Mouse (Mus musculus) heart, embryonic 11.5 days (tissue): ENCODE results near the gene Ptpn11. TPM values are rescaled to one million over a fixed set of nuclear protein-coding genes. Genes with fewer than 3 reads are reported as not detected.

Experiments
- ATAC-seq: fragments of 200-750 bp; cut with Nextera tagmentation; replicated peaks from 2 replicates; pipeline ENCODE4 v1.8.0; 2017; ENCODE audit warnings: moderate library complexity; ENCODE audit not compliant: insufficient number of reproducible peaks, low FRiP score, low TSS enrichment
- H3K27ac ChIP-seq: fragments of 300-500 bp; sonication (generic); 2 replicates; pipeline ENCODE4 v1.5.1; 2014; ENCODE audit warnings: mild to moderate bottlenecking, low read depth, low read length
- H3K27me3 ChIP-seq: fragments of 300-500 bp; sonication (generic); 2 replicates; pipeline ENCODE4 v1.6.1; 2014; ENCODE audit warnings: mild to moderate bottlenecking, low read length, mixed read lengths; ENCODE audit not compliant: control insufficient read depth, insufficient read depth
- H3K36me3 ChIP-seq: fragments of 300-500 bp; sonication (generic); 2 replicates; pipeline ENCODE4 v1.6.1; 2014; ENCODE audit warnings: mild to moderate bottlenecking, low read length, moderate library complexity, mixed read lengths; ENCODE audit not compliant: control insufficient read depth, insufficient read depth
- H3K4me1 ChIP-seq: fragments of 300-500 bp; sonication (generic); 2 replicates; pipeline ENCODE4 v1.6.1; 2014; ENCODE audit warnings: low read length; ENCODE audit not compliant: control insufficient read depth, insufficient read depth
- H3K4me2 ChIP-seq: fragments of 300-500 bp; sonication (generic); 2 replicates; pipeline ENCODE4 v1.6.1; 2014; ENCODE audit warnings: mild to moderate bottlenecking, moderate library complexity
- H3K4me3 ChIP-seq: fragments of 300-500 bp; sonication (generic); 2 replicates; pipeline ENCODE4 v1.5.1; 2014; ENCODE audit warnings: low read depth, low read length
- H3K9ac ChIP-seq: fragments of 300-500 bp; sonication (generic); 2 replicates; pipeline ENCODE4 v1.6.1; 2014; ENCODE audit warnings: mild to moderate bottlenecking, low read depth, low read length, moderate library complexity
- H3K9me3 ChIP-seq: fragments of 300-500 bp; sonication (generic); replicated peaks from 2 replicates; pipeline ENCODE4 v1.6.1; 2016; ENCODE audit warnings: low read length; ENCODE audit not compliant: control insufficient read depth
- WGBS: fragments of 180-500 bp; shearing (Covaris S2); extraction: QIAGEN DNeasy Blood & Tissue Kit; methylation state at CpG from one replicate; pipeline ENCODE4 v1.1.7; 2014; ENCODE audit not compliant: insufficient replicate concordance; 5-methylcytosine and 5-hydroxymethylcytosine counted together
- polyA plus RNA-seq: library from polyadenylated mRNA; unstranded; fragments of >200 nt; fragmentation: Nextera tagmentation; extraction: Ambion mirVana; gene quantifications from 2 replicates; pipeline ENCODE4 v1.2.1, GENCODE M21; 2014

The Ptpn11 gene
- polyA plus RNA-seq, 1 experiment from 2014 or later = 33.8 TPM

- H3K4me1 ChIP-seq = no peaks in the 10 kb centered on the region
- H3K9ac ChIP-seq = no peak overlapping the region
- 85% methylated on average over 2 of the region's 2 CpGs for WGBS
- H3K4me3 ChIP-seq = no peak overlapping the region
- H3K36me3 ChIP-seq = no peaks in the 10 kb centered on the region
- no peak overlapping the region for H3K27ac ChIP-seq
- no peaks in the 10 kb centered on the region for H3K27me3 ChIP-seq
- no peaks in the 10 kb centered on the region for H3K9me3 ChIP-seq
- no peak overlapping the region for H3K4me2 ChIP-seq
- no peak for ATAC-seq
These were observed 6.1 kb upstream of the Ptpn11 start for GRCm38 (mm10) chr5:121197337-121197736.

- no peak for ATAC-seq
- H3K4me1 ChIP-seq = no peaks in the 10 kb centered on the region
- no peak overlapping the region for H3K9ac ChIP-seq
- H3K4me3 ChIP-seq = no peak overlapping the region
- 30% methylated on average over 5 of the region's 5 CpGs for WGBS
- H3K27me3 ChIP-seq = no peaks in the 10 kb centered on the region
- H3K27ac ChIP-seq = no peak overlapping the region
- H3K9me3 ChIP-seq = no peaks in the 10 kb centered on the region
- no peak overlapping the region for H3K4me2 ChIP-seq
- H3K36me3 ChIP-seq = no peaks in the 10 kb centered on the region
These were observed 5.6 kb upstream of the Ptpn11 start for GRCm38 (mm10) chr5:121196764-121197163.

GRCm38 (mm10) chr5:121194173-121194572 lies 3.0 kb upstream of the Ptpn11 start:
- no peak overlapping the region for H3K9ac ChIP-seq
- peaks cover 5% of the 10 kb centered on the region for H3K4me1 ChIP-seq
- no peaks in the 10 kb centered on the region for H3K9me3 ChIP-seq
- H3K36me3 ChIP-seq = no peaks in the 10 kb centered on the region
- no peak overlapping the region for H3K4me3 ChIP-seq
- no peak overlapping the region for H3K27ac ChIP-seq
- ATAC-seq = no peak
- H3K4me2 ChIP-seq = no peak overlapping the region
- 25% methylated on average over 1 of the region's 1 CpGs for WGBS
- H3K27me3 ChIP-seq = no peaks in the 10 kb centered on the region

- Histone ChIP-seq H3K9ac (peak overlapping the region; percentile 90), H3K27me3 (no peaks in the 10 kb centered on the region), H3K9me3 (no peaks in the 10 kb centered on the region), H3K4me3 (peak overlapping the region; percentile 86), H3K36me3 (no peaks in the 10 kb centered on the region), H3K4me2 (peak overlapping the region; percentile 67), H3K27ac (peak overlapping the region; percentile 83), H3K4me1 (peaks cover 29% of the 10 kb centered on the region)
- 11% methylated on average over 17 of the region's 17 CpGs for WGBS
- no peak for ATAC-seq
These were observed 348 bp upstream of the Ptpn11 start for GRCm38 (mm10) chr5:121191584-121191906.

- WGBS = 26% methylated on average over 21 of the region's 21 CpGs
- Histone ChIP-seq H3K27ac (peak overlapping the region; percentile 83), H3K4me1 (peaks cover 41% of the 10 kb centered on the region), H3K9me3 (no peaks in the 10 kb centered on the region), H3K27me3 (no peaks in the 10 kb centered on the region), H3K4me2 (peak overlapping the region; percentile 67), H3K9ac (peak overlapping the region; percentile 90), H3K4me3 (peak overlapping the region; percentile 86), H3K36me3 (no peaks in the 10 kb centered on the region)
- no peak for ATAC-seq
These were observed 874 bp downstream of the Ptpn11 start for GRCm38 (mm10) chr5:121190210-121190835.

GRCm38 (mm10) chr5:121189182-121189581 lies 2.0 kb downstream of the Ptpn11 start:
- Histone ChIP-seq H3K4me3 (no peak overlapping the region), H3K36me3 (no peaks in the 10 kb centered on the region), H3K27me3 (no peaks in the 10 kb centered on the region), H3K9me3 (no peaks in the 10 kb centered on the region), H3K27ac (no peak overlapping the region), H3K9ac (no peak overlapping the region), H3K4me1 (peaks cover 53% of the 10 kb centered on the region), H3K4me2 (peak overlapping the region; percentile 39)
- WGBS = 62% methylated on average over 9 of the region's 9 CpGs
- no peak for ATAC-seq

GRCm38 (mm10) chr5:121188265-121188664 lies 2.9 kb downstream of the Ptpn11 start:
- 82% methylated on average over 9 of the region's 9 CpGs for WGBS
- no peaks in the 10 kb centered on the region for H3K27me3 ChIP-seq
- ATAC-seq = no peak
- H3K4me2 ChIP-seq = peak overlapping the region; percentile 39
- peaks cover 62% of the 10 kb centered on the region for H3K4me1 ChIP-seq
- no peak overlapping the region for H3K9ac ChIP-seq
- no peaks in the 10 kb centered on the region for H3K36me3 ChIP-seq
- H3K4me3 ChIP-seq = no peak overlapping the region
- no peak overlapping the region for H3K27ac ChIP-seq
- no peaks in the 10 kb centered on the region for H3K9me3 ChIP-seq

GRCm38 (mm10) chr5:121187580-121188001 lies 3.6 kb downstream of the Ptpn11 start:
- 72% methylated on average over 8 of the region's 8 CpGs for WGBS

GRCm38 (mm10) chr5:121184945-121185551 lies 6.1 kb downstream of the Ptpn11 start:
- Histone ChIP-seq H3K9me3 (no peaks in the 10 kb centered on the region), H3K4me3 (peak overlapping the region; percentile 17), H3K27ac (peak overlapping the region; percentile 89), H3K4me1 (peaks cover 81% of the 10 kb centered on the region), H3K36me3 (no peaks in the 10 kb centered on the region), H3K9ac (peak overlapping the region; percentile 39), H3K27me3 (no peaks in the 10 kb centered on the region), H3K4me2 (peak overlapping the region; percentile 51)
- peak; percentile 60 for ATAC-seq
- WGBS = 13% methylated on average over 11 of the region's 11 CpGs

More at GRCm38 (mm10) chr5:121187580-121188001, 3.6 kb downstream of the Ptpn11 start:
- ATAC-seq = no peak
- H3K4me1 ChIP-seq = peaks cover 63% of the 10 kb centered on the region
- no peak overlapping the region for H3K9ac ChIP-seq
- H3K4me3 ChIP-seq = no peak overlapping the region
- H3K4me2 ChIP-seq = peak overlapping the region; percentile 39
- H3K9me3 ChIP-seq = no peaks in the 10 kb centered on the region
- no peak overlapping the region for H3K27ac ChIP-seq
- H3K36me3 ChIP-seq = no peaks in the 10 kb centered on the region
- H3K27me3 ChIP-seq = no peaks in the 10 kb centered on the region
